Mouse (Mus musculus): ENCODE results near the gene Bola3. TPM values are rescaled to one million over a fixed set of nuclear protein-coding genes. Genes with fewer than 3 reads are reported as not detected.

Bola3 gene
- 6.1 and 80.9 TPM in 2 replicates for polyA plus RNA-seq (2012; rRNA removed)

GRCm38 (mm10) chr6:83348873-83349272 lies at the start of gene Bola3:
Gene Bola3, plus strand, starts transcription at chr6:83349147.

GRCm38 (mm10) chr6:83325525-83326393 lies 23.2 kb upstream of the Bola3 start, which contains the start of the genes Mthfd2 and Mob1a:
Gene Mthfd2, minus strand, starts transcription at chr6:83325908.
Gene Mob1a, plus strand, starts transcription at chr6:83326016.

Other genes with a start within 250 kb of the Bola3 start
- gene Ccdc142, start 247.5 kb upstream of the Bola3 start, polyA plus RNA-seq (2012; rRNA removed): 3.4 and 4.7 TPM in 2 replicates
- 0.93 and 1.6 TPM in 2 replicates for gene Gm42688, start 247.5 kb upstream of the Bola3 start, polyA plus RNA-seq (2012; rRNA removed)
- 25.7 and 38.3 TPM in 2 replicates for gene Mrpl53, start 240.1 kb upstream of the Bola3 start, polyA plus RNA-seq (2012; rRNA removed)
- 31.9 and 39.2 TPM in 2 replicates for gene Mogs, start 233.7 kb upstream of the Bola3 start, polyA plus RNA-seq (2012; rRNA removed)
- 137 and 148 TPM in 2 replicates for gene Wbp1, start 227.6 kb upstream of the Bola3 start, polyA plus RNA-seq (2012; rRNA removed)
- gene Ino80b, start 223.7 kb upstream of the Bola3 start, polyA plus RNA-seq (2012; rRNA removed): 29.6 and 60.8 TPM in 2 replicates
- gene Rtkn, start 213.7 kb upstream of the Bola3 start, polyA plus RNA-seq (2012; rRNA removed): 36.3 and 47.6 TPM in 2 replicates
- 1.8 and 1.9 TPM in 2 replicates for gene Wdr54, start 192.8 kb upstream of the Bola3 start, polyA plus RNA-seq (2012; rRNA removed)
- gene 1700003E16Rik, start 192.7 kb upstream of the Bola3 start, polyA plus RNA-seq (2012; rRNA removed): 0.15 and 0.48 TPM in 2 replicates
- gene Dctn1, start 183.2 kb upstream of the Bola3 start, polyA plus RNA-seq (2012; rRNA removed): 76.7 and 83.1 TPM in 2 replicates
- gene Slc4a5, start 129.3 kb upstream of the Bola3 start, polyA plus RNA-seq (2012; rRNA removed): 0.05 and 0.16 TPM in 2 replicates
- 2.7 and 3.3 TPM in 2 replicates for gene Mthfd2, start 23.2 kb upstream of the Bola3 start, polyA plus RNA-seq (2012; rRNA removed)
- 7.2 and 24.2 TPM in 2 replicates for gene Mob1a, start 23.1 kb upstream of the Bola3 start, polyA plus RNA-seq (2012; rRNA removed)
- 3.3 and 5.1 TPM in 2 replicates for gene Tet3, start 109.9 kb downstream of the Bola3 start, polyA plus RNA-seq (2012; rRNA removed)
- gene Dguok, start 157.8 kb downstream of the Bola3 start, polyA plus RNA-seq (2012; rRNA removed): 12.0 and 15.7 TPM in 2 replicates
- gene Actg2, start 187.1 kb downstream of the Bola3 start, polyA plus RNA-seq (2012; rRNA removed): 957 and 1,409 TPM in 2 replicates
- 2.6 and 3.0 TPM in 2 replicates for gene Stambp, start 223.6 kb downstream of the Bola3 start, polyA plus RNA-seq (2012; rRNA removed)

Data from stomach, adult 2 months (tissue).